In genomic region chr7:140821653-140822329, GRCm38 (mm10) we compare ENCODE assay signal across 8 mouse cellular contexts. TPM values are rescaled to one million over a fixed set of nuclear protein-coding genes. Genes with fewer than 3 reads are reported as not detected.
DNase-seq lines count a peak whose midpoint lies in the region; ATAC-seq lines count a peak whose summit lies in the region.

Gene Zfp941, minus strand, starts transcription at chr7:140822178.

- ATAC-seq in forebrain, embryonic 14.5 days, result peak; percentile 92
- ATAC-seq in intestine, embryonic 15.5 days, result peak; percentile 75
- ATAC-seq in midbrain, embryonic 12.5 days (ENCODE audit: low FRiP score, low read depth), result peak; percentile 86

- intact Hi-C loops in left cerebral cortex, postnatal 36 days (cut with DNase I), result no loop called here

- peak within 1 kb of the TSS; percentile 80 for H3K27ac ChIP-seq in forebrain, embryonic 14.5 days (ENCODE audit: low read depth, low read length)
- no peak within 1 kb of the TSS for H3K27ac ChIP-seq in intestine, embryonic 15.5 days
- H3K27ac ChIP-seq in midbrain, embryonic 12.5 days (replicated peaks), result peak within 1 kb of the TSS; percentile 69

- H3K9ac ChIP-seq in forebrain, embryonic 14.5 days (ENCODE audit: low read length), result peak within 1 kb of the TSS; percentile 70
- peak within 1 kb of the TSS; percentile 38 for H3K9ac ChIP-seq in intestine, embryonic 15.5 days
- H3K9ac ChIP-seq in midbrain, embryonic 12.5 days (replicated peaks), result peak within 1 kb of the TSS; percentile 59

- H3K9me3 ChIP-seq in forebrain, embryonic 14.5 days (replicated peaks; ENCODE audit: control insufficient read depth, low read length), result no peaks in the 10 kb centered on the region
- H3K9me3 ChIP-seq in intestine, embryonic 15.5 days, result no peaks in the 10 kb centered on the region
- H3K9me3 ChIP-seq in midbrain, embryonic 12.5 days, result no peaks in the 10 kb centered on the region

- H3K27me3 ChIP-seq in forebrain, embryonic 14.5 days (replicated peaks; ENCODE audit: control insufficient read depth, insufficient read depth, low read length), result no peaks in the 10 kb centered on the region; the same call in 1 of the 2 replicates
- no peaks in the 10 kb centered on the region for H3K27me3 ChIP-seq in intestine, embryonic 15.5 days (replicated peaks)
- H3K27me3 ChIP-seq in midbrain, embryonic 12.5 days, result no peaks in the 10 kb centered on the region; the same call in 1 of the 2 replicates

- peak; percentile 94 for DNase-seq in ZHBTc4 (ENCODE audit: low read depth, low spot score)
- peak; percentile 86 for DNase-seq in cerebellum, adult 11-12 months
- peak; percentile 87 for DNase-seq in forebrain, embryonic 14.5 days (ENCODE audit: low spot score)
- DNase-seq in left cerebral cortex, postnatal 36 days (ENCODE audit: low spot score in 2 of 2), result peak; percentile 61 to 75
- DNase-seq in testis, postnatal 14 days (ENCODE audit: low spot score), result peak; percentile 48
- DNase-seq in urinary bladder, postnatal 25 days (ENCODE audit: low spot score), result no peak

- WGBS in forebrain, embryonic 14.5 days, result 1% methylated on average over 21 of the region's 21 CpGs
- WGBS in intestine, embryonic 15.5 days, result 3% methylated on average over 21 of the region's 21 CpGs
- 2% methylated on average over 21 of the region's 21 CpGs for WGBS in midbrain, embryonic 12.5 days

- H3K4me1 ChIP-seq in forebrain, embryonic 14.5 days (ENCODE audit: control insufficient read depth, insufficient read depth, low read length), result no peaks in the 10 kb centered on the region
- H3K4me1 ChIP-seq in intestine, embryonic 15.5 days (replicated peaks), result 0 out of 2 replicates have a peak, but pooled peaks cover 2% of the 10 kb centered on the region
- H3K4me1 ChIP-seq in midbrain, embryonic 12.5 days, result no peaks in the 10 kb centered on the region; the same call in 1 of the 2 replicates

- H3K4me2 ChIP-seq in forebrain, embryonic 14.5 days (ENCODE audit: low read length), result peak within 1 kb of the TSS; percentile 72
- H3K4me2 ChIP-seq in intestine, embryonic 15.5 days (replicated peaks), result peak within 1 kb of the TSS; percentile 78
- peak within 1 kb of the TSS; percentile 67 for H3K4me2 ChIP-seq in midbrain, embryonic 12.5 days (replicated peaks)

- H3K4me3 ChIP-seq in forebrain, embryonic 14.5 days (ENCODE audit: low read depth, low read length), result peak within 1 kb of the TSS; percentile 48
- H3K4me3 ChIP-seq in intestine, embryonic 15.5 days (replicated peaks), result peak within 1 kb of the TSS; percentile 42
- H3K4me3 ChIP-seq in midbrain, embryonic 12.5 days, result peak within 1 kb of the TSS; percentile 57

- H3K36me3 ChIP-seq in forebrain, embryonic 14.5 days (ENCODE audit: control insufficient read depth, insufficient read depth, low read length), result no peaks in the 10 kb centered on the region; the same call in 1 of the 2 replicates
- H3K36me3 ChIP-seq in intestine, embryonic 15.5 days, result no peaks in the 10 kb centered on the region
- H3K36me3 ChIP-seq in midbrain, embryonic 12.5 days, result no peaks in the 10 kb centered on the region

RNA-seq across cellular contexts. Expression of gene Zfp941, which starts in this region (rescaled TPM):
- 12.3 and 13.6 TPM in 2 replicates for polyA plus RNA-seq in forebrain, embryonic 14.5 days (2014; fragmentation: Nextera tagmentation; extraction: Ambion mirVana)
- 1.6 and 2.0 TPM in 2 replicates for polyA plus RNA-seq in intestine, embryonic 15.5 days (2015; fragmentation: Nextera tagmentation; extraction: Ambion mirVana)
- 10 to 100 TPM; 22.2 to 31.0 TPM for total RNA-seq in left cerebral cortex, postnatal 36 days (2021)
- polyA plus RNA-seq in midbrain, embryonic 12.5 days (2016; fragmentation: Nextera tagmentation; extraction: Ambion mirVana), result 8.5 and 10.1 TPM in 2 replicates
